Mouse (Mus musculus) ES-E14 (cell line): ENCODE measurements at regions not wholly inside any gene's neighbourhood (a gene's known extent, or its start where the extent isn't known, plus 50 kb on each side); places are given as distances from the start of the nearest gene placed in this dataset.

Experiments used
- DNase-seq: peaks from one replicate; pipeline ENCODE4 v3.0.0-alpha.2; 2013; ENCODE audit warnings: low read depth, low spot score
- H3K27ac ChIP-seq: 2 replicates; pipeline ENCODE4 v1.5.1; 2012; ENCODE audit warnings: low read depth, mild to moderate bottlenecking, low read length, moderate library complexity, mixed read lengths; ENCODE audit not compliant: poor library complexity, insufficient read depth, severe bottlenecking
- H3K36me3 ChIP-seq: 2 replicates; pipeline ENCODE4 v1.6.1; 2012; ENCODE audit warnings: mild to moderate bottlenecking, low read length, moderate library complexity, mixed read lengths; ENCODE audit not compliant: control insufficient read depth, poor library complexity, insufficient read depth, severe bottlenecking
- H3K4me1 ChIP-seq, 2 experiments: fragments of 150-350 bp in 1 of 2; sonication (generic) in 1 of 2; 2 replicates each; pipeline ENCODE4 v1.6.1; 2012; ENCODE audit warnings: low read length in 2 of 2, mild to moderate bottlenecking in 1 of 2, mixed read lengths in 1 of 2; ENCODE audit not compliant: control insufficient read depth in 2 of 2, insufficient read depth in 2 of 2, poor library complexity in 1 of 2
- H3K4me3 ChIP-seq, 2 experiments: fragments of 150-350 bp in 1 of 2; sonication (generic) in 1 of 2; 2 replicates each; pipeline ENCODE4 v1.5.1; 2012; ENCODE audit warnings: low read length in 2 of 2, low read depth in 1 of 2, mild to moderate bottlenecking in 1 of 2, mixed read lengths in 1 of 2; ENCODE audit not compliant: insufficient read depth in 1 of 2, poor library complexity in 1 of 2, severe bottlenecking in 1 of 2
- H3K9ac ChIP-seq: 2 replicates; pipeline ENCODE4 v1.6.1; 2012; ENCODE audit warnings: low read depth, mild to moderate bottlenecking, low read length, mixed read lengths; ENCODE audit not compliant: poor library complexity, insufficient read depth, severe bottlenecking
- H3K9me3 ChIP-seq: fragments of 150-350 bp; sonication (generic); 2 replicates; pipeline ENCODE4 v1.6.1; 2012; ENCODE audit warnings: low read depth, mild to moderate bottlenecking, low read length; ENCODE audit not compliant: control insufficient read depth, insufficient read depth
- CHD2 ChIP-seq: IDR thresholded peaks from 2 replicates; pipeline ENCODE4 v1.6.1; 2014; ENCODE audit warnings: mild to moderate bottlenecking, low read depth, low read length, inconsistent platforms
- HCFC1 ChIP-seq: IDR thresholded peaks from 2 replicates; pipeline ENCODE4 v1.6.1; 2012; ENCODE audit warnings: low read length, inconsistent platforms, borderline replicate concordance; ENCODE audit not compliant: insufficient read depth
- MAFK ChIP-seq: IDR thresholded peaks from 2 replicates; pipeline ENCODE4 v1.6.1; 2014; ENCODE audit warnings: mild to moderate bottlenecking, low read depth, low read length, inconsistent platforms; ENCODE audit not compliant: insufficient read depth
- ZC3H11A ChIP-seq: IDR thresholded peaks from 2 replicates; pipeline ENCODE4 v1.6.1; 2012; ENCODE audit warnings: low read depth, mild to moderate bottlenecking, inconsistent platforms, low read length, borderline replicate concordance
- ZNF384 ChIP-seq: IDR thresholded peaks from 2 replicates; pipeline ENCODE4 v1.6.1; 2012; ENCODE audit warnings: low read depth, low read length, inconsistent platforms
- in situ Hi-C, 2 experiments: fragments of 600-800 bp; cut with MboI; formaldehyde crosslinking; loops; one replicate each; pipeline ENCODE4 v1.15.1; 2025; ENCODE audit warnings: low sequenced_read_pairs in 2 of 2, inconsistent platforms in 1 of 2; ENCODE audit not compliant: unreplicated experiment in 2 of 2

- Histone ChIP-seq H3K36me3 (no peaks in the 10 kb centered on the region), H3K27ac (no peak overlapping the region), H3K4me3 (no peak overlapping the region), H3K9ac (no peak overlapping the region; the same call in 1 of the 2 replicates), H3K9me3 (no peaks in the 10 kb centered on the region), H3K4me1 (no peaks in the 10 kb centered on the region)
- TF ChIP-seq ZC3H11A = no peak
- no peak for TF ChIP-seq ZNF384
- no peak for TF ChIP-seq MAFK
- TF ChIP-seq HCFC1 = no peak
- no peak for TF ChIP-seq CHD2
- in situ Hi-C loops = no loop called here
- no peak for DNase-seq
Observed at GRCm38 (mm10) chr9:115390880-115391281, 80.7 kb upstream of the Stt3b start.

GRCm38 (mm10) chr9:115395511-115395910 is 85.3 kb upstream of the Stt3b start:
- in situ Hi-C loops = no loop called here
- Histone ChIP-seq H3K27ac (no peak overlapping the region), H3K4me1 (no peaks in the 10 kb centered on the region), H3K9me3 (no peaks in the 10 kb centered on the region), H3K9ac (no peak overlapping the region), H3K4me3 (no peak overlapping the region), H3K36me3 (no peaks in the 10 kb centered on the region)
- no peak for DNase-seq
- TF ChIP-seq ZNF384 = no peak
- no peak for TF ChIP-seq MAFK
- no peak for TF ChIP-seq ZC3H11A
- no peak for TF ChIP-seq HCFC1
- TF ChIP-seq CHD2 = no peak

- Histone ChIP-seq H3K9me3 (no peaks in the 10 kb centered on the region), H3K4me1 (0 out of 4 replicates have a peak, but pooled peaks cover 0 to 1% of the 10 kb centered on the region in 2 experiments), H3K4me3 (no peak overlapping the region), H3K27ac (no peak overlapping the region), H3K9ac (no peak overlapping the region), H3K36me3 (no peaks in the 10 kb centered on the region)
- in situ Hi-C loops = no loop called here
- DNase-seq = no peak
- no peak for TF ChIP-seq CHD2
- no peak for TF ChIP-seq ZC3H11A
- no peak for TF ChIP-seq MAFK
- no peak for TF ChIP-seq ZNF384
- no peak for TF ChIP-seq HCFC1
Observed at GRCm38 (mm10) chr9:115400461-115400860, 90.2 kb upstream of the Stt3b start.

GRCm38 (mm10) chr9:115401405-115402151 is 91.4 kb upstream of the Stt3b start:
- TF ChIP-seq CHD2 (no peak), HCFC1 (no peak), ZC3H11A (no peak), ZNF384 (no peak), MAFK (no peak)
- no peak overlapping the region for H3K27ac ChIP-seq
- no peaks in the 10 kb centered on the region for H3K9me3 ChIP-seq
- H3K9ac ChIP-seq = no peak overlapping the region
- no peak overlapping the region for H3K4me3 ChIP-seq
- H3K4me1 ChIP-seq = 0 out of 4 replicates have a peak, but pooled peaks cover 0 to 1% of the 10 kb centered on the region in 2 experiments
- DNase-seq = no peak
- no peaks in the 10 kb centered on the region for H3K36me3 ChIP-seq
- in situ Hi-C loops = no loop called here
